Mouse (Mus musculus) erythroblast, embryonic 14.5 days (primary cell): Measurements from ENCODE around the gene Fank1.

ENCODE experiments used
- GATA1 ChIP-seq: IDR thresholded peaks from 2 replicates; pipeline ENCODE4 v1.6.1; 2012; ENCODE audit warnings: low read length, inconsistent platforms, mixed read lengths
- TAL1 ChIP-seq: IDR thresholded peaks from 3 replicates; pipeline ENCODE4 v1.6.1; 2012; ENCODE audit warnings: low read length, inconsistent platforms, mixed read lengths

DNA sequence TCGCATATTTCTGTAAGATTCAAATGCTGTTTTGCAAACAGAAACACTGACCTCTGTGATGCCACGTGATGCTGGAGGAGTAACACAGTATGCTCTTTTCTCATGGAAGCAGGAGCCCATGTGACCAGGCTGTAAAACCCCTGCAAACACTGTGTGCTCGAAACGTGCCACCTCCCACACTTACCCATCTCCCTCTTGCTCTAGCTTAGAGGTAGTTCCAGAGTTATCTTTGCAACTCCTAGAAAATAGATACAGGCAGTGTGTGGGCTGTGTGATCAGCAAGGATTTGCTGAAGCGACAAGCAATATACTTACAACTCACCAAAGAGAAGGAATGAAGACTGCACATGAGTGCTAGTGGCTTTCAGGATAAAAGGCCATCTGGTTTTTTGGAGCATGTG lies 8.1 kb upstream of the Fank1 start:
- TF ChIP-seq GATA1 (no peak), TAL1 (no peak)
